Mouse (Mus musculus) heart, adult 2 months (tissue): Measurements from ENCODE around the gene Wdr5.

Experiments
- CTCF ChIP-seq: fragments of 200-600 bp; IDR thresholded peaks from 2 replicates; pipeline ENCODE4 v1.8.1; 2022; ENCODE audit warnings: antibody characterized with exemption, mild to moderate bottlenecking, moderate library complexity
- EP300 ChIP-seq: fragments of 200-500 bp; IDR thresholded peaks from 2 replicates; pipeline ENCODE4 v1.6.1; 2011; ENCODE audit warnings: low read depth, low read length, control low read depth; ENCODE audit not compliant: insufficient read depth
- POLR2A ChIP-seq: fragments of 200-500 bp; IDR thresholded peaks from 2 replicates; pipeline ENCODE4 v1.6.1; 2011; ENCODE audit warnings: mild to moderate bottlenecking, low read depth, low read length, control low read depth; ENCODE audit not compliant: insufficient read depth

GRCm38 (mm10) chr2:27469991-27470355, 45.0 kb upstream of the Wdr5 start:
- TF ChIP-seq CTCF (no peak), POLR2A (no peak), EP300 (no peak)
